Mouse (Mus musculus) C2C12 (cell line): ENCODE measurements around the gene Zfhx3. TPM values are rescaled to one million over a fixed set of nuclear protein-coding genes. Genes with fewer than 3 reads are reported as not detected.

Source experiments
- H3K27me3 ChIP-seq: one replicate; pipeline ENCODE4 v1.6.1; 2011; ENCODE audit not compliant: control insufficient read depth, insufficient read depth, insufficient read length
- H3K36me3 ChIP-seq: one replicate; pipeline ENCODE4 v1.6.1; 2011; ENCODE audit not compliant: control insufficient read depth, insufficient read depth
- H3K4me3 ChIP-seq: one replicate; pipeline ENCODE4 v1.5.1; 2011; ENCODE audit warnings: mild to moderate bottlenecking, control low read depth; ENCODE audit not compliant: poor library complexity, insufficient read depth, severe bottlenecking
- H3K79me2 ChIP-seq: one replicate; pipeline ENCODE4 v1.6.1; 2011; ENCODE audit not compliant: control insufficient read depth, insufficient read depth
- H3K79me3 ChIP-seq: one replicate; pipeline ENCODE4 v1.6.1; 2011; ENCODE audit warnings: low read depth, control low read depth
- H3ac ChIP-seq: one replicate; pipeline ENCODE3; 2011; ENCODE audit warnings: low read depth; ENCODE audit not compliant: control insufficient read depth, insufficient read length
- CEBPB ChIP-seq: IDR thresholded peaks from one replicate; pipeline ENCODE4 v1.6.1; 2011; ENCODE audit warnings: low read depth, mild to moderate bottlenecking, control low read depth, moderate library complexity
- CTCF ChIP-seq: IDR thresholded peaks from one replicate; pipeline ENCODE4 v1.5.1; 2011; ENCODE audit not compliant: control insufficient read depth, insufficient read depth, insufficient read length
- FOSL1 ChIP-seq: IDR thresholded peaks from one replicate; pipeline ENCODE4 v1.8.0; 2011; ENCODE audit warnings: mild to moderate bottlenecking, low read length; ENCODE audit not compliant: poor library complexity, insufficient read depth, severe bottlenecking
- MAX ChIP-seq: IDR thresholded peaks from one replicate; pipeline ENCODE4 v1.6.1; 2011; ENCODE audit warnings: mild to moderate bottlenecking, control low read depth
- MYOD1 ChIP-seq: IDR thresholded peaks from one replicate; pipeline ENCODE4 v1.6.1; 2011; ENCODE audit warnings: low read depth; ENCODE audit not compliant: control insufficient read depth, insufficient read length
- MYOG ChIP-seq: IDR thresholded peaks from one replicate; pipeline ENCODE4 v1.6.1; 2011; ENCODE audit not compliant: control insufficient read depth, insufficient read length; ENCODE audit errors: extremely low read depth
- USF1 ChIP-seq: IDR thresholded peaks from one replicate; pipeline ENCODE4 v1.6.1; 2011; ENCODE audit warnings: low read depth, mild to moderate bottlenecking, control low read depth, moderate library complexity
- polyA plus RNA-seq: library from polyadenylated mRNA; unstranded; fragments of >200 nt; fragmentation: generic; extraction: Trizol; gene quantifications from one replicate; pipeline ENCODE4 v1.2.1, GENCODE M21; 2012; ENCODE audit warnings: missing spikeins

Zfhx3 gene
- polyA plus RNA-seq, 1 experiment: 4.3 TPM

DNA sequence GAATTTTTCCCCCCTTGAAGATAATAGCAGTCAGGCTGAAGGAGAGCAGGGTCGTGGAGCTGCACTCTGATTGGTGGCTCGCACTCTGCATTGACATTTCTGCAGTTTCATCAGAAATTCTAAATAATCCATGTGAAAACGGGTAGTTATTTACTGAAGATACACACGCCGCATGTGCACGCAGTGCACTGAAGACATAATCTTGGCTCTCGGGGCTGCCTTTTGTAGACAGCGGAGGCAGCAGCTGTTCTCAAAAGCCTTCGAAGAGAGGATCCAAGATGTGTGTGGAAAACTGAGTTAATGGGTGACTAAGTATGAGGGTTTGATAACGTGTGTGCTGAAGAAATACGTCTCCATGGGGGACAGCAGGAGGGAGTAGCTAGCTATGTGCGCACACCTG lies 553.7 kb downstream of the Zfhx3 start:
- no peak for TF ChIP-seq MYOD1
- no peak for TF ChIP-seq CTCF
- no peak for TF ChIP-seq FOSL1
- no peak for TF ChIP-seq CEBPB
- TF ChIP-seq MYOG: no peak
- TF ChIP-seq USF1: no peak
- TF ChIP-seq MAX: no peak
- Histone ChIP-seq H3K27me3 (no peaks in the 10 kb centered on the region), H3K36me3 (no peaks in the 10 kb centered on the region)

DNA sequence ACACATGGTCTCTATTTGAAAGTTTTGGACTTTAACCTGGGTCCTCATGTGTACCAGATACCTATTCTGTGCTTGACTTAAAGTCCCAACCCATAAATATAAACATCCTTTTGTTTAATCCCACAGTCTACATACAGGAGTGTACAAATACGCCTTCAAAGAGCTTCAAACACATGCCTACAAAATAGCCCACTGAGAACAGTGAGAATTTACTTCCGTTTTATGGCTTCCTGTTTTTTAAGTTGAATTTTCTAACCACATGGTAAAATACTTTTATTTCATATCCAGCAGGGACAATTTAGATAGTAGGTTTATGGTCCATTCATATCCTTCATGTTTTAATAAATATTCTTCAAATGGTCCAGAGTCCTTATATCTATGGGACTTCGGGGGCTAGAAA lies 564.3 kb downstream of the Zfhx3 start:
- Histone ChIP-seq H3K4me3 (no peak overlapping the region), H3K79me2 (no peaks in the 10 kb centered on the region), H3ac (no peak overlapping the region), H3K79me3 (no peaks in the 10 kb centered on the region), H3K36me3 (no peaks in the 10 kb centered on the region), H3K27me3 (no peaks in the 10 kb centered on the region)
- TF ChIP-seq FOSL1 (no peak), CEBPB (no peak), USF1 (no peak), MYOG (no peak), CTCF (no peak), MAX (no peak), MYOD1 (no peak)

More for the DNA sequence above, 553.7 kb downstream of the Zfhx3 start:
- no peak overlapping the region for H3ac ChIP-seq
- H3K79me2 ChIP-seq: no peaks in the 10 kb centered on the region
- no peaks in the 10 kb centered on the region for H3K79me3 ChIP-seq
- no peak overlapping the region for H3K4me3 ChIP-seq

DNA sequence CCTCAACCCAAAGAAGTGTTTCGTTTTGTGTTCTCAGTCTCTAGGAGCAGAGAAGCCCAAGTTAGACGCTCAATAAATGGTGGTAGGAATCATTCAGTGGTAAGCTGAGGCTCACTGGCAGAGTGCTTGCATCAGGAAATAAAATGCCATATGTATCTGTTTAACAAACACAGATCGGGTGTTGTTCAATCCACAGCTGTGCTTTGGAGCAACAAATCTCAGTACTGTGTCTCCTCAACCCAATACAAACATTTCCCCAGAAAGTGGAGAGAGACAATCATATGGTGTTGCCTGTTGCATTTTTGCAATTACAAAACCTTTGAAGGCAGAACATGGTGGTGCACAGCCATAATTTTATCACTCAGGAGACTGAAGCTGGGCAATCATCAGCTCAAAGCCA lies 565.3 kb downstream of the Zfhx3 start:
- Histone ChIP-seq H3K27me3 (no peaks in the 10 kb centered on the region), H3K79me3 (no peaks in the 10 kb centered on the region), H3K36me3 (no peaks in the 10 kb centered on the region), H3K79me2 (no peaks in the 10 kb centered on the region), H3ac (no peak overlapping the region), H3K4me3 (no peak overlapping the region)
- no peak for TF ChIP-seq MYOG
- no peak for TF ChIP-seq MAX
- no peak for TF ChIP-seq MYOD1
- TF ChIP-seq CTCF: no peak
- no peak for TF ChIP-seq USF1
- no peak for TF ChIP-seq FOSL1
- no peak for TF ChIP-seq CEBPB

DNA sequence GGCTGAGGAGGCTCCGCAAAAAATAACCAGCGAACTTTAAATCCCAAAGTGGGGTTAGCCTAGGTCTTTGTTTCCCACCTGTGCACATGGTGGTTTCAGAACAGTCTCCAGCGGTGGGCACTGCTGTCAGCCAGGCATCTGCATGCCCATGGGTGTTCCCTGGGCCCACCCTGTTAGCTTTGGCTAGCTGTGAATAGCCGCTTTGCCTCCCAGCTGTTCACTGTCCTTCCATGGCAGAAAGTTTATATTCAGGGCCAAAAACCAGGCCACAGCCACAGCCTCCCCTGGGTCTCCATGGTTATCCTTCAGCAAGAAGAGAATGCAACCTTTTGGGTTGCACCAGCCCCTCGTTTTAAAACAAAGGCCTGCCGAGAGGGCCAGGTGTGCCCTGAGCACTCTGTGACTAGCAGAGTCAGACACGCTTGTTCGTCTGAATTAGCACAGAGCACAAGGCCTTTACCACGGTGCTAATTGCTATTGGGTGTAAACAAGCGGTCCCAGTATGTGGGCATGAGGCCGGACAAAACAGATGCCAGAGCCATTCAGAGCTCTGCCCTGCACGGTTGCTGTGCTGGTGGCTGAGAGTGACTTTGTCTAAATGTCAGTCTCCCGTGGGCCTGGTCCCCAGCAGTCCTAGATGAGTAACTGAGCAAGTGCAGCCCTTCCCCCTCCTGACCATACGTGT lies 568.3 kb downstream of the Zfhx3 start:
- no peaks in the 10 kb centered on the region for H3K79me3 ChIP-seq
- no peaks in the 10 kb centered on the region for H3K36me3 ChIP-seq
- TF ChIP-seq USF1 (no peak), FOSL1 (no peak), CEBPB (no peak), MAX (no peak), MYOG (no peak), CTCF (no peak), MYOD1 (no peak)
- H3K4me3 ChIP-seq: no peak overlapping the region
- no peaks in the 10 kb centered on the region for H3K79me2 ChIP-seq
- H3K27me3 ChIP-seq: no peaks in the 10 kb centered on the region
- no peak overlapping the region for H3ac ChIP-seq

DNA sequence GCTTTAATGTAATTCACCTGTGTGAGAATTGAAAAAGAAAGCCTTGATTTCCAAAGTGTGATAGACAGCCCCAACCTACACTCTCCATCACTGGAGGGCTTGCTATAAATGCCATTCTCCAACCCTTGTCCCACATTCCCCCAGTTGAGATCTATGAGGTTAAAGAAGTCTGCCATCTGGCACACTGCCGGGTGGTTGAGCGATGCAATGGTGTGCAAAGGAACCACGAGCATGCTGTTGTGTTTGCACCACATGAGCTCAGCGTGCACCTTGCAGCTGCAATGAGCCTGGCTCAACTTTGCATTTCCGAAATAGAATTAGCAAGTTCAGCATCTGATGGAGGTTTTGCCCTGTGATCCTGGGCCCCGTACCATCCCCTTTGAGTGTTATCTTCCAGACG lies 575.7 kb downstream of the Zfhx3 start:
- Histone ChIP-seq H3K79me3 (no peaks in the 10 kb centered on the region), H3ac (no peak overlapping the region), H3K27me3 (no peaks in the 10 kb centered on the region), H3K4me3 (no peak overlapping the region), H3K79me2 (no peaks in the 10 kb centered on the region), H3K36me3 (no peaks in the 10 kb centered on the region)
- TF ChIP-seq CTCF (no peak), USF1 (no peak), MYOG (no peak), CEBPB (no peak)

DNA sequence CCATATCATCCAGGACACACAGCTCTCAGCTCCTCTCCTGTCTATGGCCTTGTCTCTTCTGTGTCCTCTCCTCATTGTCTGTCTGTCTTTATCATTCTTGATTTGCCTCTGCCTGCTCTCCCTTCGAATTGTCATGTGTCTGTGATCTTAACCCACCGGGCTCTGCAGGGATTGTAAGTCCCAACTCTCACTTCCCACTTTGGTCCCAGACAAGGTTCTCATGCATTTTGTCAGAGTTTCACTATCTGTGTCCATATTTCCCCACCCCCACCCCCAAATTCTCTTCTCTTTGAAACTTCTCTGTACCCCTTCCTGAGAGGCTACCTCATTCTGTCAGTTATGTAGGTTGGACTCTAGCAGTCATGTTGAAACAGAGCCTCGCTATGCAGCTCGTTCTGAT lies 579.6 kb downstream of the Zfhx3 start:
- no peaks in the 10 kb centered on the region for H3K27me3 ChIP-seq
- no peaks in the 10 kb centered on the region for H3K79me3 ChIP-seq
- TF ChIP-seq CTCF (no peak), MYOG (no peak), MAX (no peak)
- H3K79me2 ChIP-seq: no peaks in the 10 kb centered on the region
- H3K4me3 ChIP-seq: no peak overlapping the region
- no peak overlapping the region for H3ac ChIP-seq
- no peaks in the 10 kb centered on the region for H3K36me3 ChIP-seq
